Comparison of ENCODE assay signal across 22 mouse cellular contexts in genomic region chr4:136242728-136243127, GRCm38 (mm10). TPM values are rescaled to one million over a fixed set of nuclear protein-coding genes. Genes with fewer than 3 reads are reported as not detected.
DNase-seq lines count a peak whose midpoint lies in the region; ATAC-seq and TF ChIP-seq lines count a peak whose summit lies in the region.
"Had no signal": no experiment of that assay in that cellular context is flagged by ENCODE, and none has a peak within 500 bp of the region (broad histone marks: within the 10 kb centered on the region; RNA-seq: fewer than 3 reads in every experiment).

No protein-coding gene starts in this region.

- H3K27ac ChIP-seq in midbrain, embryonic 11.5 days (ENCODE audit: low read depth, low read length), result no peak overlapping the region
- H3K27ac ChIP-seq in midbrain, postnatal 0 days (ENCODE audit: low read depth, low read length), result no peak overlapping the region
- H3K27ac ChIP-seq in ES-E14 (ENCODE audit: insufficient read depth, low read depth, low read length, poor library complexity, severe bottlenecking), result no peak overlapping the region

- H3K27me3 ChIP-seq in midbrain, embryonic 11.5 days (ENCODE audit: control insufficient read depth, insufficient read depth, low read length), result peaks cover 40% of the 10 kb centered on the region
- peaks cover 24% of the 10 kb centered on the region for H3K27me3 ChIP-seq in midbrain, postnatal 0 days (ENCODE audit: insufficient read depth, low read length)
- no peaks in the 10 kb centered on the region for H3K27me3 ChIP-seq in E14TG2a.4 (ENCODE audit: insufficient read depth, low read length)
- H3K27me3 ChIP-seq: Patski had no signal

- no peak overlapping the region for H3K4me3 ChIP-seq in midbrain, embryonic 11.5 days (ENCODE audit: low read depth, low read length)
- no peak overlapping the region for H3K4me3 ChIP-seq in midbrain, postnatal 0 days (ENCODE audit: low read depth, low read length)
- H3K4me3 ChIP-seq in E14TG2a.4 (replicated peaks; ENCODE audit: low read length) (0 out of 2 replicates have a peak overlapping the region, but pooled peaks have one; percentile 14), ES-E14 (ENCODE audit: insufficient read depth in 1 of 2, low read depth in 1 of 2, low read length in 2 of 2, poor library complexity in 1 of 2, severe bottlenecking in 1 of 2) (no peak overlapping the region)

- WGBS in midbrain, embryonic 11.5 days, result 75% methylated on average over 7 of the region's 7 CpGs
- WGBS in midbrain, postnatal 0 days, result 83% methylated on average over 7 of the region's 7 CpGs

- no peak overlapping the region for H3K4me2 ChIP-seq in midbrain, embryonic 11.5 days
- no peak overlapping the region for H3K4me2 ChIP-seq in midbrain, postnatal 0 days (ENCODE audit: low read depth, low read length, poor library complexity, severe bottlenecking)

- H3K9ac ChIP-seq in midbrain, embryonic 11.5 days (ENCODE audit: low read length), result no peak overlapping the region
- no peak overlapping the region for H3K9ac ChIP-seq in midbrain, postnatal 0 days (replicated peaks; ENCODE audit: low read length, poor library complexity, severe bottlenecking)
- H3K9ac ChIP-seq in ES-E14 (ENCODE audit: insufficient read depth, low read depth, low read length, poor library complexity, severe bottlenecking), result peak overlapping the region; percentile 30; the same call in 1 of the 2 replicates

- no peak for ATAC-seq in midbrain, embryonic 11.5 days (ENCODE audit: low FRiP score)
- no peak for ATAC-seq in midbrain, postnatal 0 days (ENCODE audit: low FRiP score)
- ATAC-seq: activated CD4-positive, CD25-positive, alpha-beta regulatory T cell, adult 4 months; CD4-positive, CD25-positive, alpha-beta regulatory T cell, adult 4 months; Patski had no signal

- in situ Hi-C loops in ES-E14 (cut with MboI; ENCODE audit: low sequenced_read_pairs in 2 of 2, unreplicated experiment in 2 of 2), result no loop called here

- TF ChIP-seq CTCF in midbrain, postnatal 0 days (IDR thresholded peaks at IDR 0.05), result no peak
- no peak for TF ChIP-seq CTCF in E14TG2a.4 (conservative IDR thresholded peaks at IDR 0.05; ENCODE audit: low read length)

- H3K36me3 ChIP-seq in midbrain, embryonic 11.5 days (ENCODE audit: control insufficient read depth, insufficient read depth, low read length), result no peaks in the 10 kb centered on the region
- H3K36me3 ChIP-seq in midbrain, postnatal 0 days (ENCODE audit: insufficient read depth, low read length), result no peaks in the 10 kb centered on the region; the same call in 1 of the 2 replicates
- H3K36me3 ChIP-seq in E14TG2a.4 (ENCODE audit: insufficient read depth, low read length), result peaks cover 68% of the 10 kb centered on the region
- H3K36me3 ChIP-seq in ES-E14 (ENCODE audit: control insufficient read depth, insufficient read depth, low read length, poor library complexity, severe bottlenecking), result peaks cover 26% of the 10 kb centered on the region
- H3K36me3 ChIP-seq: G1E had no signal

- H3K9me3 ChIP-seq in midbrain, embryonic 11.5 days (ENCODE audit: control insufficient read depth, low read length), result no peaks in the 10 kb centered on the region
- H3K9me3 ChIP-seq in midbrain, postnatal 0 days (ENCODE audit: low read length), result no peaks in the 10 kb centered on the region
- peaks cover 7% of the 10 kb centered on the region for H3K9me3 ChIP-seq in E14TG2a.4 (ENCODE audit: low read length)
- no peaks in the 10 kb centered on the region for H3K9me3 ChIP-seq in ES-E14 (ENCODE audit: control insufficient read depth, insufficient read depth, low read depth, low read length)
- H3K9me3 ChIP-seq: G1E had no signal

- peaks cover 26% of the 10 kb centered on the region for H3K4me1 ChIP-seq in midbrain, embryonic 11.5 days (ENCODE audit: control insufficient read depth, insufficient read depth, low read length)
- H3K4me1 ChIP-seq in midbrain, postnatal 0 days (ENCODE audit: insufficient read depth, low read length), result peaks cover 6% of the 10 kb centered on the region; the same call in 1 of the 2 replicates
- H3K4me1 ChIP-seq in E14TG2a.4 (replicated peaks; ENCODE audit: low read depth, low read length) (peaks cover 81% of the 10 kb centered on the region), ES-E14 (ENCODE audit: control insufficient read depth in 2 of 2, insufficient read depth in 2 of 2, low read length in 2 of 2, poor library complexity in 1 of 2) (peaks cover 9 to 31% of the 10 kb centered on the region in 2 experiments)

- peak; percentile 90 for DNase-seq in heart, adult 11 months
- no peak for DNase-seq in heart, adult 9 months (ENCODE audit: low spot score in 2 of 2)
- DNase-seq in midbrain, embryonic 11.5 days (ENCODE audit: low spot score, missing footprints), result peak; percentile 80
- DNase-seq in midbrain, postnatal 0 days (ENCODE audit: low spot score), result no peak
- no peak for DNase-seq in ES-E14 (ENCODE audit: low read depth, low spot score)
- DNase-seq in lung, postnatal 14 days, result no peak
- no peak for DNase-seq in ovary, postnatal 36 days (ENCODE audit: low spot score)
- DNase-seq: adrenal gland, adult 2 months; adrenal gland, adult 8-10 months; adrenal gland, postnatal 10 days; adrenal gland, postnatal 25 days; cerebellum, adult 11 months; cerebellum, adult 11-12 months; cerebellum, adult 18-20 months; cerebellum, adult 2 months had no signal

TF ChIP-seq in ES-E14, 5 proteins besides CTCF, POLR2A, EP300 and RAD21:
- TF ChIP-seq CHD2 (IDR thresholded peaks at IDR 0.05; ENCODE audit: low read depth, low read length) (no peak), HCFC1 (IDR thresholded peaks at IDR 0.05; ENCODE audit: borderline replicate concordance, insufficient read depth, low read length) (no peak), ZNF384 (IDR thresholded peaks at IDR 0.05; ENCODE audit: low read depth, low read length) (no peak), ZC3H11A (IDR thresholded peaks at IDR 0.05; ENCODE audit: borderline replicate concordance, low read depth, low read length) (no peak), MAFK (IDR thresholded peaks at IDR 0.05; ENCODE audit: insufficient read depth, low read depth, low read length) (no peak)

RNA-seq across cellular contexts. Expression of gene Tcea3, which starts 4.8 kb away (rescaled TPM):
- polyA plus RNA-seq in midbrain, embryonic 11.5 days (2014; fragmentation: Nextera tagmentation; extraction: Ambion mirVana), result 1.5 and 1.7 TPM in 2 replicates
- total RNA-seq in midbrain, postnatal 0 days (2014; rRNA removed), result 0.66 and 1.1 TPM in 2 replicates
- polyA plus RNA-seq in midbrain, postnatal 0 days (2015; fragmentation: Nextera tagmentation; extraction: Ambion mirVana), result 2.7 and 3.1 TPM in 2 replicates
- 75.1 and 104 TPM in 2 replicates for total RNA-seq in ES-E14 (2012; rRNA removed)
- total RNA-seq: CH12.LX, MEL had no signal
- polyA plus RNA-seq: G1E had no signal

RNA-seq across cellular contexts. Expression of gene Asap3, which starts 36.6 kb away (rescaled TPM):
- 2.8 and 3.2 TPM in 2 replicates for polyA plus RNA-seq in midbrain, embryonic 11.5 days (2014; fragmentation: Nextera tagmentation; extraction: Ambion mirVana)
- 5.9 and 7.6 TPM in 2 replicates for total RNA-seq in midbrain, postnatal 0 days (2014; rRNA removed)
- polyA plus RNA-seq in midbrain, postnatal 0 days (2015; fragmentation: Nextera tagmentation; extraction: Ambion mirVana), result 3.7 and 4.1 TPM in 2 replicates
- 4.7 and 8.1 TPM in 2 replicates for total RNA-seq in ES-E14 (2012; rRNA removed)
- polyA plus RNA-seq: CD4-positive, CD25-positive, alpha-beta regulatory T cell, adult 4 months had no signal

RNA-seq across cellular contexts. Expression of gene Zfp46, which starts 41.8 kb away (rescaled TPM):
- 29.7 and 31.4 TPM in 2 replicates for polyA plus RNA-seq in midbrain, embryonic 11.5 days (2014; fragmentation: Nextera tagmentation; extraction: Ambion mirVana)
- total RNA-seq in midbrain, postnatal 0 days (2014; rRNA removed), result 53.8 and 66.9 TPM in 2 replicates
- polyA plus RNA-seq in midbrain, postnatal 0 days (2015; fragmentation: Nextera tagmentation; extraction: Ambion mirVana), result 27.2 and 27.7 TPM in 2 replicates
- 5.8 and 6.1 TPM in 2 replicates for total RNA-seq in ES-E14 (2012; rRNA removed)

Comparison
In these comparisons a context has a peak if more than half of its experiments do, and no peak if none do; other contexts are left out.
1. DNase-seq: peak in heart, adult 11 months (single experiment) and midbrain, embryonic 11.5 days (single experiment); none in heart, adult 9 months (0 of 2), midbrain, postnatal 0 days (single experiment), ES-E14 (single experiment), lung, postnatal 14 days (single experiment) and ovary, postnatal 36 days (single experiment).
2. RNA of gene Tcea3, which starts 4.8 kb away (total RNA-seq): 75.1 to 104 TPM in ES-E14; 0.66 to 1.1 TPM in midbrain, postnatal 0 days; every median in the first group is over 10 times any median in the second.